Mouse (Mus musculus): ENCODE results near the gene Rasl2-9.

DNA sequence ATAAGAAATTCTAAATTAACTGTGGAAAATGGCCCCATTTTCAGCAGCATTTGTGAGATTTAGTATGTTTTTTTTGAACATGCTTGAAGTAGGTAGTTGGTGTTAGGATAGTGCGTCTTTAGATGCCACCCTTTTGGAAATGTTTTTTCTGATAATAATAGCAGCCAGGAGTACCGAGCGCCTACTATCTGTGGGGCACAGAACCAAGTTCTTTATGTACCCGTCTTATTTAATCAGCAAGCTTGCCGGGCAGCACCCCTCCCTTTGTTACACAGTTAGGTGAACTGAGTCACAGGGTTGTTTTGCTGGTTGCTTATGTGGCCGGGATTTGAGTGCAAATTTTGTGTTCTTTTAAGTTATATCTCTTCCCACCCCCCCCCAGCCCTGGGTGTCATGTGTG, 44.5 kb downstream of the Rasl2-9 start:
- TF ChIP-seq CTCF (IDR thresholded peaks at IDR 0.05) (no peak), EP300 (IDR thresholded peaks at IDR 0.05) (no peak)
